Mouse (Mus musculus) layer of hippocampus, postnatal 14 days (tissue): ENCODE results near the gene Best2. TPM values are rescaled to one million over a fixed set of nuclear protein-coding genes. Genes with fewer than 3 reads are reported as not detected.

Source experiments
- DNase-seq, 2 experiments: peaks; one replicate each; pipeline ENCODE4 v3.0.0; 2021 to 2022; ENCODE audit warnings: low spot score in 2 of 2, mixed read lengths in 1 of 2
- total RNA-seq, 2 experiments: library from RNA; stranded (reverse); gene quantifications; 2 replicates each; pipeline ENCODE4 v1.2.3; 2021

Best2 gene
- total RNA-seq, 2 experiments from 2014 or later, result not detected

- DNase-seq, result no peak
Observed at GRCm38 (mm10) chr8:84984294-84985048, 29.9 kb downstream of the Best2 start.

- DNase-seq, result no peak
Observed at GRCm38 (mm10) chr8:84982499-84983011, 31.8 kb downstream of the Best2 start.

DNA sequence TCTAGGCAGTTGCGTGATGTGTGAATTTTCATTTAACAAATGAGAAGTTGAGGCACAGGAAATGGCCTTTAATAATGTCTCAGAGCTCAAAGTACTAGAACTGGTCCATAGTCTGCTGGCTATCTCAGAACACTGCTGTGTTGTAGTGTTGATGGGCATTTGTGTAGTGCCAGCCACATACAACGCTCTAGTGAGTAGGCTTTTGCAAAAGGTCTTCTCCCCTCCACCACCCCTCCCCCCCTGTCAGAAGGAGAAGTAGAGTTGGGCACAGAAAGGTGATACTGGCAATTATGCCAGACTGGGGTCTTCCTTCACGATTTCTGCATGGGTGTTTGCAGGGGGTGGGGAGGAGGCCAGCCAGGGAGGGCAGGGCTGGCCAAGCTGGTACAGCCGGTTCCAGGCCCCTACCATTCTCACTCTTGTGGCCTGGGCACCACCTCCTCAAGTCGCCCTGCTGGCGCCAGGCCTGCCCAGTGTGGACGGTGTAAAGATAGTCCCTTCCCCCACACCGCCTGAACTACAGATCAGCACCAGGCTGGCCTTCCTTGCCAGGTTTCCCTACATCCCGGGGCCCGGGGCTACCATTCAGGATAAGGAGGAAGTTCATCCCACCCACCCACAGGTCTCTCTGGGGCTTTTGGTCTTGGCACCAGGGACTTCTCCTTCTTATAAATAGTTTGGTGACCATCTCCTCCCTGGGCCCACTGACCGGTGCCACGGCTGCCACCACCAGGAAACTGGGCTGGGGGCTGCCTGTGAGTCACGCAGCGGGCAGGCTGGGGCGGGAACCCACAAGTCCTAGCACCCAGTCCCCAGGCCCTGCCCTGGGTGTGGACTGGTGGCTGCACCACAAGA, 32.5 kb downstream of the Best2 start:
- DNase-seq, result no peak

GRCm38 (mm10) chr8:84980622-84981358, 33.5 kb downstream of the Best2 start:
- DNase-seq, result no peak

DNA sequence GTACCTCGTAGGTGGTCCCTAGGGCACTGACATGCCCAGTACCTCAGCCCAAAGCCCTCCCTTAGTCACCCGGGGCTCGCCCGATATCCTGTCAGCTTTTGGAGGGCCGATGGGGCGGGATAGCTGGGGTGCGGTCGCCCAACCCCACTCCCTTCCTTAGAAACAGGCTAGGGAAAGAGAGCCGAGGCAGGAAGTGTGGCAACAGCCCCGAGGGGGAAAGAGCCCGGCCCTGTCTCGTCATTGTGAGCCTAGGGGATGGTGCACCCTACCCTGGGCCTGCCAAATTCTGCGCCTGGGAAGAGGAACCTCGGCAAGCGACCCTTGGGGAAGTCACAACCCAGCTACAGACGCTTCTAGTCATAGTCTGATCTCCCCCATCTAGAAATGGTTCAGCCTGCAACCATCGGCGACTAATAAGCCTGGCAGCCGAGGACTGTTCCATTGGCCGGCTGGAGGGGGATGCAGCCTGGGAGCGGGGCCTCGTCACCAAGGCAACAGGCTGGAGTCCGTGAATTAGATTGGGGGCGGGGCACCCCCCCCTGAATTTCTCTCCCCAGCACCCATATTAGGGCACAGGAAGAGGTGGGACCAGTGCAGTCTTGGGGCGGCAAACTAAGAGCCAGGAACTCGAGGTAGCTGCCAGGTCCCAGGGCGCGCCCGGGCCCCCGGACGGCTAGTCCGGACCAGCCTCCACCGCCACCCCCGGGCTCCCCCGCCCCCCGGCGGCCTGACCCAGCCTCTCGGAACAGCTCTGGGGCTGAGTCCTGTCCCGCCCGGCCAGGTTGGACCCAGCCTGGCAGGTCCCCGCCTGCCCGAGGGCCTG, 34.5 kb downstream of the Best2 start:
- peak; percentile 88 to 95 for DNase-seq

GRCm38 (mm10) chr8:84978248-84978940, 35.9 kb downstream of the Best2 start, which contains the start of gene Junb:
Gene Junb (minus strand): TSS chr8:84978718.
- peak; percentile 92 to 97 for DNase-seq

DNA sequence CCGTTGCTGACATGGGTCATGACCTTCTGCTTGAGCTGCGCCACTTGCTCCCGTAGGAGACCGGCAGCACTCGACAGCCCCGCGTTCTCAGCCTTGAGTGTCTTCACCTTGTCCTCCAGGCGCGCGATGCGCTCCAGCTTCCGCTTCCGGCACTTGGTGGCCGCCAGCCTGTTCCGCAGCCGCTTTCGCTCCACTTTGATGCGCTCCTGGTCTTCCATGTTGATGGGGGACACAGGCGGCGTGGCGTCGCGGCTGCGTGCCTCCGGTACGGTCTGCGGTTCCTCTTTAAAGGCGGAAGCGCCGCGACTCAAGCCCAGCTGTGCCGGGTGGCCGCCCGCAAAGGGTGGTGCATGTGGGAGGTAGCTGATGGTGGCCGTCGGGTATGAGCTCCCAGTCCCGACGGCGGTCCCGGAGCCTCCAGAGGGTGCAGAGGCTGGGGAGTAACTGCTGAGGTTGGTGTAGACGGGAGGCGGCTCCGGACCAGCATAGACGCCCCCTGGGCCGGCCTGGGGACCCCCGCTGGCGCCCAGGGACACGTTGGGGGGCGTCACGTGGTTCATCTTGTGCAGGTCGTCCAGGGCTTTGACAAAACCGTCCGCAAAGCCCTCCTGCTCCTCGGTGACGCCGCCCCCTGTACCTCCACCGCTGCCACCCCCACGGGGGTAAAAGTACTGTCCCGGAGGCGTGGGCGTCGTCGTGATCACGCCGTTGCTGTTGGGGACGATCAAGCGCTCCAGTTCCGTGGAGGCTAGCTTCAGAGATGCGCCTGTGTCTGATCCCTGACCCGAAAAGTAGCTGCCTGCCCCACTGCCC, 36.7 kb downstream of the Best2 start:
- DNase-seq, result no peak

GRCm38 (mm10) chr8:84976763-84977434, 37.4 kb downstream of the Best2 start:
- no peak for DNase-seq

DNA sequence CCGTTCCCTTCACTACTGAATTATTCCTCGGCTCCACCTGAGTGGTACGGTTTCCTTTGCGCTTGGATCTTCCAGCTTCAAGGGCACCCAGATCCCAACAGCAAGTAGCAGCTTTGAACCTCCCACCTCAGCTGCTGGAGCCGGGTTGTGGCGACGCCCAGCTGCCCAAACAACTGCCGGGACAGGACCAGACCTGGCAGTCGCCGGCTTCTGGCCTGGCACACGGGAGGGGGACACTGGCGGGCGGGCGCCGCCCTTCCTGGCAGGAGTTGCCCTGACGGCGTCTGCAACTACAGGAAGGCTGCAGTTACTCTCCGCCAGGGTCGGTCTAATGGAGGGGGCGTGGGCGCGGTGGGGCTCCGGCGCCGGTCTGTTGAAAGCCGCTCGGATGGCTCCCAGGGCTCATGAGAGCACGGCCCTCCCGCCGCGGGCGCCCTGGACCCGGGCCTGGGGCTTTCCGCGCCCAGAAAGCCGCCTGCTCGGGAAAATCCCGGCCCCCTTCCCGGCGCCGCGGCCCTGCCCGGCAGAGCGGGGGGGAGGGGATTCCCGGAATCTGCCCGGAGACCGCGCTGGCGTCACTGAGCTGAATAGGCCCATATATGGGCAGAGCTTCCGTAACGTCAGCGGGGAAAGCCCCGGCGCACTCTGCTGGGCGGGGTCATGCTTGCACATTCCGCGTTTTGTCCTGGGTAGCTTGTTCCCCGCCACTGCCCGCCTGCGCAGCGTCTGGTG, 38.1 kb downstream of the Best2 start:
- DNase-seq, result peak; percentile 94 to 97

DNA sequence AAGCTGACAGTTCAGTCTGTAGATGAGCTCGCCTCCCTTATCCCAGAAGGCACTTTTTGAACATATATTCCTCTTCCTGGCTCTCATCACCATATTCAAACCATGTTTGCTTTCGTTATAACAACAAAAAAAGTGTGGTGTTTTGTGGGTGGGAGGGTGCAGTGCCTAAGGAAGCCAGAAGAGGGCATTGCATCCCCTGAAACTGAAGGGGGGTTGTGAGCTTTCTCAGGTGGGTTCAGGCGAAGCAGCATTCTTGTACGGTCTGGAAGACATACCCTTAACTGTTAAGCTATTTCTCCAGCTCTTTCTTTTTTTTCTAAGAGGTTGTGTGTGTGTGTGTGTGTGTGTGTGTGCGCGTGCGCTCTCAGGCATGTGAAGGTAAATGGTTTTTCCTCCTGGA, 38.9 kb downstream of the Best2 start:
- DNase-seq, result peak in 1 of 2 experiments; percentile 74

GRCm38 (mm10) chr8:84974543-84975142, 39.7 kb downstream of the Best2 start:
- DNase-seq, result no peak

DNA sequence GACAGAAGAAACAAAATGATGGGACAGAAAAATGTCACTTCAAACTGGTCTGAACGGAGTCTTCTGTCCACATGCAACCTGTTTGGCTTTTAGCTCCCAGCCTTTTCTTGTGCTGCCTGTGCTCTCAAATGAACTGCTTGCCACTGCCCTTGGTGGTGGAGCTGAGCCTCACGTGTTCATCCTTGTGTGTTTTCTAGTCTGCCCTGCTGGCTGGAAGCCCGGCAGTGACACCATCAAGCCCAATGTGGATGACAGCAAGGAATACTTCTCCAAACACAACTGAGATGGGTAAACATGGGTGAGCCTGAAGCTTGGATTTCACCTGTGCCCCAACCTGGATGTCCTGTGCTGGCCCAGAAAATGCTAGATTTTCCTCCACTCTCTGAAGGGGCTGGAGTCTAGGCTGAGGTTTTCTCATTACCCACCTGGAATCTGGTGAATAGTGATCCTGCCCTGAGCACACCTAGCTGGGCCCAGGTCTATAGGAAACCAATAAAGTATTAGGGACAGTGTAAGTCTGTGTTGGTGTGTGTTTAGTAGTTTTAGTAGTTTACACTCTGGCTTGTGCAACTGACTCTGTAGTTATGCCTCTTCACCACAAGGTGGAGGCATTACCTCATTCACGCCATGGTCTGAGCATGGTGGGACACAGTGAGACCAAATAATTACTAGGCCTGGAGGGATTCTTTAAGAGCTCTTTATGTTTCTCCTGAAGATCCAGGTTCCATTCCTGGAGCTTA, 40.4 kb downstream of the Best2 start:
- peak in 1 of 2 experiments; percentile 79 for DNase-seq

DNA sequence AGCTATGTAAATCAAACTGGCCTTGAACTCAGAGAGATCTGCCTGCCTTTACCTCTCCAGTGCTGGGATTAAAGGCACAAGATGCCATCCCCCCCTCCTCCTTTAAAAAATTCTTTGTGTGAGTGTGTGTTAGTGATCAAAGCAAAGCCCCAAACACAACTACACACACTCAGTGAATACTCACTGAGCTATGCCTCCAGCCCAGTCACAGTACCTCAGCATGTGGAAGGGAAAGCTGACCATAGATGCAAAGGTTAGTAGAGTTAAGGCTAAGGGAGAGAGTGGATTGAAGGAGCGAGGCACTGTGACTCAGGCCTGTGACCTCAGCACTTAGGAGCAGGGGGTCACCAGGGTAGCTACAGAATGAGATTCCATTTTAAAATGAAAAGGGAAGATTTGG, 41.3 kb downstream of the Best2 start:
- DNase-seq, result no peak

DNA sequence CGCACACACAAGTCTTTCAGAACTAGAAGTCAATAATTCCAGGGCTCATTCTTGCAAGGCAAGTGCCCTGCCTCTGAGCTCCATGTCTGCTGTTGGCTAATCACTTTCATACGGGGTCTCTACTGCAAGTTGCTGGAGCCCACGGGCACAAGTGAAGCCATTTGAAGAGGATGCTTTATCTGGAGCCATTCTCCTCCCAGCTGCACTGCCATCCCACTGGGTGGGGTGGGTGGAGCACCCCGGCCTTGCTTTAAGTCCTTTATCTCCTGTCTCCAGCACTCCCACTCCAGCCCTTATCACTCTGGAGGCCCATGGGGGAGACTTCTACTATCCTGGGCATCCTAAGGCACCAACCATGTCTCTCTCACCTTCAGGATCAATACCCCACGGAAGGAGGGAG, 43.4 kb downstream of the Best2 start:
- no peak for DNase-seq

GRCm38 (mm10) chr8:84970135-84970790, 44.1 kb downstream of the Best2 start:
- no peak for DNase-seq
